Mouse (Mus musculus) left cerebral cortex, postnatal 36 days (tissue): ENCODE measurements around the gene Astn2. TPM values are rescaled to one million over a fixed set of nuclear protein-coding genes. Genes with fewer than 3 reads are reported as not detected.

Source experiments
- DNase-seq, 2 experiments: peaks; one replicate each; pipeline ENCODE4 v3.0.0; 2021 to 2022; ENCODE audit warnings: low spot score in 2 of 2, mixed read lengths in 1 of 2
- intact Hi-C: fragments of 180-260 bp; cut with DNase I; formaldehyde crosslinking; loops from one replicate; pipeline ENCODE4 v1.15.1; 2025
- total RNA-seq, 2 experiments: library from RNA; stranded (reverse); gene quantifications; 2 replicates each; pipeline ENCODE4 v1.2.3; 2021

Gene Astn2
- total RNA-seq: 10 to 100 TPM; 39.3 to 44.0 TPM

GRCm38 (mm10) chr4:66404201-66404711 is at the start of gene Astn2:
TSS of gene Astn2 (minus strand) at chr4:66404611.
- DNase-seq: peak; percentile 68 to 70
- intact Hi-C loops: loop anchor here (5.0 to 10.0 kb wide), 3 partner anchors 182 to 752 kb away; no protein-coding TSS in a partner anchor

- intact Hi-C loops: no loop called here
Observed at GRCm38 (mm10) chr4:66450115-66450514, 45.7 kb upstream of the Astn2 start.

DNA sequence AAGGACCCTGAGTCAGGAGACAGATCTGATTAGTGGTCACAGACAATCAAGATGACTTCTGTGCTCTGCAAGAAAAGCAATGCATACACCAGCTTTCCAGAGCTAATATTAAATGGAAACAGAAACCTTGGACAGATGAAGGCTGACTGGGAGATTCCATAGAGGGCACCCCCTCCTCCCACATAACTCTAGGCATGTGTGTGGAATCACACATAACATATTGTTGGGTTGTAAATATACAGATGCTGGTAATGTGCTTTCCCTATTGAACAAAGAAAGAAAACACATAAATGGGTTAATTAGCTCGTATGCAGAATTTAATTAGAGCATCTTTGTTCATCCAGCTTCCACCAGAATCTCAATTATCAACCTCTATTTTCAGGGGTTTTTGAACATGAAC is 26.8 kb upstream of the Astn2 start:
- intact Hi-C loops: no loop called here
- no peak for DNase-seq

More at GRCm38 (mm10) chr4:66450115-66450514, 45.7 kb upstream of the Astn2 start:
- no peak for DNase-seq

DNA sequence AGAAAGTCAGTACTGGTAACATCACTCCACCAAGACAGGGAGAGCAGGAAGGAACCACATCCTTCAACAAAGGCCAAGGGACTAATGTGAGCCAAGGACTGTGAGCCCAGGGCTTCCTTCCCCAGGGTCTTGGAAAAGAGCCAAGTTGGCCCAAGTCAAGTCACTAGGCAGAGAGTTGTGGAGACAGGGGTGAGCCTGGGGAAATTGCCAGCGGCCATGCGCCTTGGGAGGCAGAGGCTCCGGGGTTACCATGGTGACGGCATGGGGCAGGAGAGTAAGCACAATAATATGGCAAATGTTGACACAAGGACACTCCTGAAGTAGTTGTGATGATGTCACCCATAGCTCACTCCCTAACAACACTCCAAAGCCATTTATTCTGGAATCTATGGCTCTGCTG is 21.4 kb upstream of the Astn2 start:
- intact Hi-C loops: no loop called here
- peak in 1 of 2 experiments; percentile 6 for DNase-seq

GRCm38 (mm10) chr4:66414778-66415177 is 10.4 kb upstream of the Astn2 start:
- intact Hi-C loops: no loop called here
- no peak for DNase-seq

DNA sequence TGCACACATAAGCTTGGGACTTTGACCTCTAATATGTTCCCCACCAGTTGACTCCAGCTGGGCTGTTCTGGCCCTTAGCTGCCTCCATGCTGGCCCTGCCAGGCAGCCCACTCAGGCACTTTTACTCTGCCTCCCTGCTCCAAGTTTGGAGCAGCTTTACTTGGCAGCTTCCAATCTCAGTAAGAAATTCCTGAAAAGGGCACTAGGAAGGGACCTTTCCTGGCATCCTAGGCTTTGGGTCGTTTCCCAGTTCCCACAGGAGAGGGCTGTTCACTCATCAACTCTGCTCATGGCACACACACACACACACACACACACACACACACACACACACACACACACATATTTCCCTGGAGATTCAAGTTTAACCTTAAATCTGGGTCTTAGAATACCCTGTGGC is 675 bp upstream of the Astn2 start:
- intact Hi-C loops: loop anchor here (10.0 kb wide), 1 partner anchor 370 kb away; no protein-coding TSS in a partner anchor
- DNase-seq: peak in 1 of 2 experiments; percentile 4

DNA sequence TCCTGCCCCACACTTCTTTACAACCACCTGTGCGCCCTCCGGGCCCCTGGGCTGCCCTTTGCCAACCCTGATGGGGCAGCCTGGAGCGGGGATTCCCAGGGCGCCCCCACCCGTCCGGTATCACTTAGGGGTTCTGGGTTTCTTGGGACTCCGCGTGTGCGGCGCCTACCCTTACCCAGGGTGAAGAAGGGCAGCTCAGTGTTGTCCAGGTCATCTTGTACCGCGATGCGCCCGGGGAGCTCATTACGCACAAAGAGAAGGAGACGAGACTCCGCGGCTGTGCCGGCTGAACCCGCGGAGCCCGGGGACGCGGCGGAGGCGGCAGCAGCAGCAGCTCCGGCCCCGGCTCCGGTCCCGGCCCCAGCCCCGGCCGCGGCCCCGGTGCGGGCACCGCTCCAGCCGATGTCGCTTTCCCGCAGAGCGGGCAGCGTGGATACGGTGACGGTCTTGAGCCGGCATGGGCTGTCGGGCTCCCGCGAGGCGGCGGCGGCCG is 657 bp downstream of the Astn2 start:
- intact Hi-C loops: loop anchor here (5.0 to 10.0 kb wide), 3 partner anchors 181 to 751 kb away; no protein-coding TSS in a partner anchor
- DNase-seq: no peak

DNA sequence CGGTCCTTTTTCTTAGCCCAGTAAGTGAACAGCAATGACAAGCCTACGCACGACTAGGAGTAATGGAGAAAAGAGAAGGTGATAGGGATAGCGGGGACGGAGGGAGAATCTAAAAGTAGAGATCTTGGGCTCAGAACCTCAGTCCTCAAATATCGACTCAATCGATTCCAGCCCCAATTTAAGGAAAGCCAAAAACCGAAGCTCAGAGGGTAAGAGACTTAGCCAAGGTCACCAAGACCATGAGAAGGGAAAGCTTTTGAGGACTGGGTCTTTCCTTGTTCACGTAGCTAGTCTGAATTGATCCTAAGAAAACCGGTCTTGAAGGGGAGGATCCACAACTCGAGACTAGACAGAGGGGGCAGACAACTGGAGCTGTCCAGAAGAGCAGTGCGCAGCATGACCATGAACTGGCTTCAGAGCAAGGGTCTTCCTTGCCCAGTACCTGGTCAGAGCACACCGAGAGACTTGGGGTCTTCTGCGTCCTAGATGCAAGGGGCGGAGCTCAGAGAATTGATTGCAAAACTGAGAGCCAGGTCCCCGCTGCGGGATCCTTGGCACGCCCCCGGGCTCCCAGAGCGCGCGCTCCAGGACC is 1.2 kb downstream of the Astn2 start:
- intact Hi-C loops: loop anchor here (5.0 to 10.0 kb wide), 3 partner anchors 181 to 751 kb away; no protein-coding TSS in a partner anchor
- DNase-seq: peak in 1 of 2 experiments; percentile 14

DNA sequence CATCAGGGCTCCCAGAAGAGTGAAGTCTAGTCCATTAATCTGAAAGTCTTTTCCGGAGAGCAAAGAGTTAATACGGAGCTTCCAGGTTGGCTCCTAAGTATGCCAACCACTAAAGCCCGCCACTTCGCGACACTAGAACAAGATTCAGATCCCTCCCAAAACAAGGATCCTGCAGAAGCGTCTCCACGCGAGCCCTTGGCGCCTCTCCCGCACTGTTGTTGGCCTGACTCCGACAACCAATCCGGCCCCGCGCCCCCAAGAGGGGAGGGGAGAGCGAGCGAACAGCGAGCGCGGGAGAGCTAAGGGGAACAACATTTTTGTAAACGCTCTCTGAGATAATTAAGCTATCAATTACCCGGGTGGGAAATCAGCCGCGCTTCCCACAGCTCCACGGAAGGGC is 1.8 kb downstream of the Astn2 start:
- intact Hi-C loops: loop anchor here (5.0 to 10.0 kb wide), 3 partner anchors 180 to 750 kb away; no protein-coding TSS in a partner anchor
- peak; percentile 38 to 55 for DNase-seq

- DNase-seq: peak; percentile 39 to 51
- intact Hi-C loops: loop anchor here (5.0 to 10.0 kb wide), 3 partner anchors 179 to 749 kb away; no protein-coding TSS in a partner anchor
Observed at GRCm38 (mm10) chr4:66401186-66401681, 3.2 kb downstream of the Astn2 start.

GRCm38 (mm10) chr4:66399066-66399465 is 5.3 kb downstream of the Astn2 start:
- no peak for DNase-seq
- intact Hi-C loops: no loop called here

- intact Hi-C loops: no loop called here
- no peak for DNase-seq
Observed at GRCm38 (mm10) chr4:66397216-66397615, 7.2 kb downstream of the Astn2 start.

DNA sequence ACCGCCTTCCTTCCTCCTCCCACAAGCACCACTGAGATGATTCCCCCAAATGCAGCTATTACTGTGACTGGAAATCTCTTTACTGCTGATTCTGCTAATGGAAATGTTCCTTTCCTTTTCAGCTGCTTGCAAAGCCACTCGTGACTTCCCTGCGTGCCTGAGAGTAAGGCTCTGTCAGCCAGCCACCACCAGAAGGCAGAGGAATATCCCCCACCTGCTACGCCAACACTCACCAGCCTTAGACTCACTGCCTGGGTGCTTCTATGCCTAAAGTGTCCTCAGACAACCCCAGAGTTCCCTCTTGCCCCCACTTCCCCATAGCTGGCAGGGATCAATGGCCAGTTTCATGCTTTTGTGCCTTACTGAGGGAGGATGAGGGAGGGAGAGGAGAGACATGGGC is 11.1 kb downstream of the Astn2 start:
- DNase-seq: peak; percentile 39 to 53
- intact Hi-C loops: no loop called here

DNA sequence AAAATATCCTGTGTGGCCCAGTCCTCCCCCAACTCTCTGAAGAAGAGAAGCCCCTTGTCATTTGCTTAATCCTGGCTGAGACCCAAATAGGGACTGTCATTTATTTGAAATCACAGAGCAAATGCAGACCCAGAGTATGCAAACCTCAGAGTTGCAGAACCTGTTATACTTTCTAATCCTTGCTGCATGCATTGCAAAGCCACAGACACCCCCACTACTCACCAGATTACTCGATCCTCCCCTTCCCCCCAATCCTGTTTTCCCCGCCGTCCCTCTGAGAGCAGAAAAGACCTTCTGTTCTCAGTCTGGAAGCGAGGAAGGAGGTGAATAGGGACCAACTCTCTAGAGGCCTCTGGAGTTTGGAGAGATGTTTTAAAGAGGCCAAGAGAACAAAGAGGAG is 13.9 kb downstream of the Astn2 start:
- intact Hi-C loops: no loop called here
- no peak for DNase-seq

- DNase-seq: no peak
- intact Hi-C loops: no loop called here
Observed at GRCm38 (mm10) chr4:66378586-66378985, 25.8 kb downstream of the Astn2 start.

DNA sequence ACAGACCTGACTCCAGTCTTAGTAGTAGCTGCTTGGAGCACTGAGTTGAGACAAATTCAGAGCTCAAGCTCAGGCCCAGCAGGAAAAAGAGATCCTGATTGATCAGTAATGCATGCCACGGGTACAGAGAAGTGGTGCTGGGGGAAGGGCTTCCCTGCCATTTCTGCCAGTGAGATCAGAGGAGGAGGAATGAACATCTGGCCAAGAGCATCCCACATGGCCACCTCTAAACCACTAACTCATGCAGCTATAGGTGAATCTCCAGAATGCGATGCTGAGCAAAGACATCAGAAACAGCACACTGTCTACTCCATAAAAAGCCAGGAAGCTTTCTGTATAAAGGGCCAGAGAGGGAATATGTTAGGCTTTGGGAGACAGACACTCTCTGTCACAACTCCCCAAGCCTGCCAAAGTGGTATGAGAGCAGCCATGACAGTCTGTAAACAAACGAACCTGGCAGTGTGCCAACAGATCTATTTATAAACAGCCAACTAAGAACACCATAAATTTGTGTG is 33.8 kb downstream of the Astn2 start:
- peak; percentile 10 to 22 for DNase-seq
- intact Hi-C loops: no loop called here

DNA sequence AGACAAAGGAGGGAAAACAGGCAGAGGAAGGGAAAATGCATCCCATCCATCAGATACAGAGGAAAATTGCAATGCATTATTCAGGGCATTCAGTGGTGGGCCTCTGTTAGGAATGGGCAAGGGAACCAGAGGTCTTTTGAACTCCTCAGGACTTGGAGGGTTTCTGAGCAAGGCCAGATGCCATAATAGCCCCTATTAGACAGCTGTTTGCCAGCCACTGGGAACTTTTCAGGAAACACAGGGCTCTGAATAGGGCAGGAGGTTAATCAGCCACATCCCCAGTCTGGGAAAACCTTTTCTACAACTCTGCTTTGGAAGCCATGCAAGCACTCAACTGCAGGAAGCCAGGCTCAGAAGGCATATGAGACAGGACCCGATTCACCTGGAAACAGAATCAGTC is 38.9 kb downstream of the Astn2 start:
- intact Hi-C loops: no loop called here
- DNase-seq: no peak

- intact Hi-C loops: no loop called here
Observed at GRCm38 (mm10) chr4:66344632-66345031, 59.8 kb downstream of the Astn2 start.

DNA sequence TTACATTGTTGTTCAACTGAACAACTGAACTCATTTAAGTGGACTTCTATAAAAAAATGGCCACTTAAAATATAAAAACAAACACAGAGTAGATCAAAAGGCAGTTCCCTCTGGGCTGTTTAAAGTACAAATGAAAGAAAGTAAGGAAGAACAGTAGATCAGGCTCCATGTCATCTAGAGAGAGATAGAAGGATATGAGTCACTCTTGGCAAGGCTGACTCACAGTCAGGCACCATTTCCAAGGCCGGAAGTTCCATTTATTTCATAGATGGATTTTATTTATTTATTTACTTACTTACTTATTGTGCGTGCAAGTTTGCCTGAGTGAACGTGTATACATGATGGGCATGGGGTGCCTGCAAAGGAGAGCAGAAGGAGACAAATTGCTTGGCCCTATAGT is 67.0 kb downstream of the Astn2 start:
- intact Hi-C loops: no loop called here
- DNase-seq: no peak

More at GRCm38 (mm10) chr4:66344632-66345031, 59.8 kb downstream of the Astn2 start:
- no peak for DNase-seq

DNA sequence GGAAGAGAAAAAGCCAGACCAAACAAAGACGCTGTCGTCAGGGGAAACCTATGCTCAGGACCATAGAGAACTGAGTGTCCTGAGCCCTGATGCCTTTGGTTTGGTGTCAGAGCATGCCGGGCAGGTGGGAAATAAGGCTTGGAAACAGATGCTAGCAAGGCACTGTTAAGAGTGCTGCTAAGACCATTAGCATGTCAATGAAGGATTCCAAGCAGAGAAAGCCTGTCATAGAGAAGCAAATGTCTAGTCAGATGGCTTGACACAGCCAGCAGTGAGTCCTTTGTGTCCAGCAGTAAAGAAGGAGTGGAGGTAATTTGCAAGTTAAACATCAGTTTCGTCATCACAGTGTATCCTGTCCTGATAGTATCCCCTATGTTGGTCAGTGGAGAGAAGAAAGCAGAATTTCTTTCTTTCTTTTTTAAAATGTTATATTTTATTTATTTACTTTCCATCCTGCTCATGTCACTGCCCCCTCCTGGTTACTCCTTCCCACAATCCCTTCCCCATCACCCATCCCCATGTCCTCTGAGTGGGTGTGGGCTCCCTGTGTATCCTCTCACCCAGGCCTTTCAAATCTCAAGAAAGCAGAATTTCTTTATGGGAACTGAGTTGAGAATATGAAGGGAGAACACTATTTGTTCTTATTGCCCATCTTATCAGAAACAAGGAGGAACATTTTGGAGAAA is 73.7 kb downstream of the Astn2 start:
- DNase-seq: no peak
- intact Hi-C loops: no loop called here
